Mouse (Mus musculus) 416B (cell line): ENCODE measurements around the gene Tarbp2.

Experiments
- DNase-seq: peaks from one replicate; pipeline ENCODE4 v3.0.0; 2011; ENCODE audit warnings: low read depth

The Tarbp2 gene

GRCm38 (mm10) chr15:102505770-102506463 lies 12.1 kb upstream of the Tarbp2 start:
- no peak for DNase-seq

GRCm38 (mm10) chr15:102506464-102506830 lies 11.5 kb upstream of the Tarbp2 start:
- DNase-seq, result peak; percentile 36

GRCm38 (mm10) chr15:102506864-102507263 lies 11.1 kb upstream of the Tarbp2 start:
- DNase-seq, result no peak

- peak; percentile 49 for DNase-seq
These were observed 10.4 kb upstream of the Tarbp2 start for GRCm38 (mm10) chr15:102507561-102507960.

- DNase-seq, result no peak
These were observed 9.7 kb upstream of the Tarbp2 start for GRCm38 (mm10) chr15:102508336-102508735.

GRCm38 (mm10) chr15:102510110-102510509 lies 7.9 kb upstream of the Tarbp2 start:
- DNase-seq, result no peak

GRCm38 (mm10) chr15:102510590-102511284 lies 7.3 kb upstream of the Tarbp2 start:
- no peak for DNase-seq

- DNase-seq, result no peak
These were observed 6.6 kb upstream of the Tarbp2 start for GRCm38 (mm10) chr15:102511285-102511833.

GRCm38 (mm10) chr15:102512010-102512409 lies 6.0 kb upstream of the Tarbp2 start:
- DNase-seq, result no peak

- no peak for DNase-seq
These were observed 5.5 kb upstream of the Tarbp2 start for GRCm38 (mm10) chr15:102512471-102512870.

GRCm38 (mm10) chr15:102513004-102513403 lies 5.0 kb upstream of the Tarbp2 start:
- DNase-seq, result no peak

- DNase-seq, result no peak
These were observed 2.7 kb upstream of the Tarbp2 start for GRCm38 (mm10) chr15:102515261-102515660.

- DNase-seq, result no peak
These were observed 2.2 kb upstream of the Tarbp2 start for GRCm38 (mm10) chr15:102515791-102516190.

- no peak for DNase-seq
These were observed 1.7 kb upstream of the Tarbp2 start for GRCm38 (mm10) chr15:102516293-102516692.

- peak; percentile 65 for DNase-seq
These were observed 1.1 kb upstream of the Tarbp2 start, which contains the start of gene Map3k12 for GRCm38 (mm10) chr15:102516728-102517404. Map3k12 (minus strand) TSS chr15:102517064.

- DNase-seq, result no peak
These were observed 389 bp upstream of the Tarbp2 start for GRCm38 (mm10) chr15:102517631-102517975.

- no peak for DNase-seq
These were observed 838 bp downstream of the Tarbp2 start for GRCm38 (mm10) chr15:102518859-102519201.

- no peak for DNase-seq
These were observed 1.5 kb downstream of the Tarbp2 start for GRCm38 (mm10) chr15:102519211-102520141.

- peak; percentile 81 for DNase-seq
These were observed 2.4 kb downstream of the Tarbp2 start for GRCm38 (mm10) chr15:102520416-102520815.

- no peak for DNase-seq
These were observed 3.5 kb downstream of the Tarbp2 start for GRCm38 (mm10) chr15:102521480-102521879.

GRCm38 (mm10) chr15:102524892-102525485 lies 7.0 kb downstream of the Tarbp2 start, which contains the start of gene Npff:
Npff (minus strand) TSS chr15:102524942.
- peak; percentile 84 for DNase-seq
